Mouse (Mus musculus) kidney, postnatal 4 days (tissue): ENCODE results near the gene Hinfp.
"Not testable (repeated sequence)": the region's sequence is repeated elsewhere in the genome, so short reads cannot be mapped to it uniquely, and the experiment has no call there.

Source experiments
- DNase-seq, 2 experiments: peaks; one replicate each; pipeline ENCODE4 v3.0.0; 2021; ENCODE audit warnings: mixed read lengths in 2 of 2

Hinfp gene

GRCm38 (mm10) chr9:44330736-44331135, 25.3 kb upstream of the Hinfp start:
- DNase-seq = no peak

GRCm38 (mm10) chr9:44327926-44328325, 22.5 kb upstream of the Hinfp start:
- DNase-seq = no peak

GRCm38 (mm10) chr9:44327064-44327711, 21.7 kb upstream of the Hinfp start:
- peak; percentile 44 to 57 for DNase-seq

- DNase-seq = peak; percentile 84 to 91
These were observed 21.0 kb upstream of the Hinfp start for GRCm38 (mm10) chr9:44326371-44327063.

GRCm38 (mm10) chr9:44325768-44326370, 20.4 kb upstream of the Hinfp start, which contains the start of gene Dpagt1:
Dpagt1 (plus strand) TSS chr9:44326019.
- no peak for DNase-seq

GRCm38 (mm10) chr9:44325032-44325767, 19.7 kb upstream of the Hinfp start:
- not testable (repeated sequence) for DNase-seq

- DNase-seq = no peak
These were observed 18.7 kb upstream of the Hinfp start for GRCm38 (mm10) chr9:44324147-44324546.

GRCm38 (mm10) chr9:44323656-44324055, 18.2 kb upstream of the Hinfp start:
- not testable (repeated sequence) for DNase-seq

GRCm38 (mm10) chr9:44320799-44321133, 15.3 kb upstream of the Hinfp start:
- no peak for DNase-seq

GRCm38 (mm10) chr9:44319887-44320798, 14.7 kb upstream of the Hinfp start, which contains the start of gene C2cd2l:
C2cd2l (minus strand) TSS chr9:44320285.
- peak; percentile 89 to 95 for DNase-seq

- DNase-seq = peak in 1 of 2 experiments; percentile 69
These were observed 13.8 kb upstream of the Hinfp start for GRCm38 (mm10) chr9:44319105-44319886.

GRCm38 (mm10) chr9:44318826-44319095, 13.3 kb upstream of the Hinfp start:
- peak; percentile 21 to 40 for DNase-seq

- DNase-seq = peak; percentile 32 to 58
These were observed 12.8 kb upstream of the Hinfp start for GRCm38 (mm10) chr9:44318076-44318825.

GRCm38 (mm10) chr9:44317452-44317851, 12.0 kb upstream of the Hinfp start:
- no peak for DNase-seq

- no peak for DNase-seq
These were observed 9.4 kb upstream of the Hinfp start for GRCm38 (mm10) chr9:44314910-44315309.

- no peak for DNase-seq
These were observed 8.7 kb upstream of the Hinfp start for GRCm38 (mm10) chr9:44314257-44314547.

- no peak for DNase-seq
These were observed 8.2 kb upstream of the Hinfp start for GRCm38 (mm10) chr9:44313476-44314256.

GRCm38 (mm10) chr9:44311136-44312134, 6.0 kb upstream of the Hinfp start:
- DNase-seq = peak; percentile 45 to 67

- peak in 1 of 2 experiments; percentile 25 for DNase-seq
These were observed 5.3 kb upstream of the Hinfp start for GRCm38 (mm10) chr9:44310750-44311135.
